8 mouse cellular contexts compared by ENCODE assay signal in the genomic region with DNA sequence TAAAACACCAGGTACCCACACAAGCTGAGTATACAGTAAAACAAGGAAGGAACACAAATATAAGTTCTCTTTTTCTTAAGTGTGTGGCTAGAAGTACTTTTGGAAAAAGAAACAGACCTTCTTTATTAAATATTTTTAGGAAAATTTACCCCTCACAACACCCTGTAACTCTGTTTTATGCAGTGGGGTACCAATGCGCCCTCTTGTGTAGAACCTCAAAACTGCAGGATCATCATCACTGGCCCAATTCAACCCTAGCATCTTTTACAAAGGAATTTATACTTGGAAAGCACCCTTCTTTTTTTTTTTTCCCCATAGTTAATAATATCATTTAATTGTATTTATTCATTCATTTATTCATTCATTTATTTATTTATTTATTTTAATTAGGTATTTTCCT.
DNase-seq lines count a peak whose midpoint lies in the region; TF ChIP-seq lines count a peak whose summit lies in the region.
"Had no signal": no experiment of that assay in that cellular context is flagged by ENCODE, and none has a peak within 500 bp of the region (broad histone marks: within the 10 kb centered on the region; RNA-seq: fewer than 3 reads in every experiment).

No protein-coding gene starts in this region.

- H3K36me3 ChIP-seq in ES-E14 (ENCODE audit: control insufficient read depth, insufficient read depth, low read length, poor library complexity, severe bottlenecking): no peaks in the 10 kb centered on the region

- no peak overlapping the region for H3K4me3 ChIP-seq in ES-E14 (ENCODE audit: insufficient read depth in 1 of 2, low read depth in 1 of 2, low read length in 2 of 2, poor library complexity in 1 of 2, severe bottlenecking in 1 of 2)

- peak; percentile 9 to 21 for DNase-seq in left cerebral cortex, adult 18-20 months (ENCODE audit: low spot score in 2 of 2)
- DNase-seq in left cerebral cortex, postnatal 36 days (ENCODE audit: low spot score in 2 of 2): no peak
- DNase-seq in ES-E14 (ENCODE audit: low read depth, low spot score) (no peak), R1 (ENCODE audit: low read depth, low spot score) (peak; percentile 17)
- peak; percentile 6 to 53 for DNase-seq in kidney, postnatal 36 days
- no peak for DNase-seq in testis, postnatal 14 days (ENCODE audit: low spot score)
- no peak for DNase-seq in ovary, postnatal 10 days (ENCODE audit: low spot score)
- DNase-seq: gastrocnemius, postnatal 25 days had no signal

- H3K4me1 ChIP-seq in ES-E14 (ENCODE audit: control insufficient read depth in 2 of 2, insufficient read depth in 2 of 2, low read length in 2 of 2, poor library complexity in 1 of 2): no peaks in the 10 kb centered on the region

- intact Hi-C loops in left cerebral cortex, postnatal 36 days (cut with DNase I): no loop called here

- H3K9ac ChIP-seq in ES-E14 (ENCODE audit: insufficient read depth, low read depth, low read length, poor library complexity, severe bottlenecking): no peak overlapping the region

- H3K27ac ChIP-seq in ES-E14 (ENCODE audit: insufficient read depth, low read depth, low read length, poor library complexity, severe bottlenecking): no peak overlapping the region

- in situ Hi-C loops in ES-E14 (cut with MboI; ENCODE audit: low sequenced_read_pairs in 2 of 2, unreplicated experiment in 2 of 2): no loop called here

- no peaks in the 10 kb centered on the region for H3K9me3 ChIP-seq in ES-E14 (ENCODE audit: control insufficient read depth, insufficient read depth, low read depth, low read length)

TF ChIP-seq in ES-E14, 5 proteins besides CTCF, POLR2A, EP300 and RAD21:
- peak; percentile 45; the same call in 1 of the 2 replicates for TF ChIP-seq ZC3H11A (IDR thresholded peaks at IDR 0.05; ENCODE audit: borderline replicate concordance, low read depth, low read length)
- no peak for TF ChIP-seq ZNF384 (IDR thresholded peaks at IDR 0.05; ENCODE audit: low read depth, low read length)

Comparison
In these comparisons a context has a peak if more than half of its experiments do, and no peak if none do; other contexts are left out.
1. DNase-seq: peak in left cerebral cortex, adult 18-20 months (2 of 2), R1 (single experiment) and kidney, postnatal 36 days (2 of 2); none in left cerebral cortex, postnatal 36 days (0 of 2), ES-E14 (single experiment), testis, postnatal 14 days (single experiment) and ovary, postnatal 10 days (single experiment).